ENCODE assay signal across 7 mouse cellular contexts in genomic region chr19:3083438-3083837, GRCm38 (mm10).
A peak's percentile ranks its signal among the peaks of the same experiment; 100 is the strongest.
DNase-seq lines count a peak whose midpoint lies in the region; ATAC-seq and TF ChIP-seq lines count a peak whose summit lies in the region.
"Not testable (repeated sequence)": the region's sequence is repeated elsewhere in the genome, so short reads cannot be mapped to it uniquely, and the experiment has no call there.

No protein-coding gene starts in this region.

- not testable (repeated sequence) for TF ChIP-seq CTCF in gastrocnemius, adult 2 months (IDR thresholded peaks at IDR 0.05); liver, postnatal 0 days (IDR thresholded peaks at IDR 0.05; ENCODE audit: low read depth); thymus, adult 2 months (IDR thresholded peaks at IDR 0.05; ENCODE audit: borderline replicate concordance, control insufficient read depth, extremely low read depth, insufficient read depth, low read length, poor library complexity)

- not testable (repeated sequence) for H3K9me3 ChIP-seq in heart, embryonic 16.5 days (replicated peaks; ENCODE audit: control insufficient read depth, low read length); kidney, embryonic 16.5 days (ENCODE audit: low read length); liver, postnatal 0 days (ENCODE audit: low read length)

- not testable (repeated sequence) for H3K4me1 ChIP-seq in heart, embryonic 16.5 days (ENCODE audit: control insufficient read depth, insufficient read depth, low read length); kidney, embryonic 16.5 days (ENCODE audit: insufficient read depth, low read length); liver, postnatal 0 days (ENCODE audit: insufficient read depth); thymus, adult 2 months (replicated peaks; ENCODE audit: control insufficient read depth, insufficient read depth, low read length)

- not testable (repeated sequence) for TF ChIP-seq EP300 in liver, postnatal 0 days (IDR thresholded peaks at IDR 0.05; ENCODE audit: low read depth)

- intact Hi-C loops in gastrocnemius, adult 2 months (cut with DNase I), result not testable (repeated sequence)

- not testable (repeated sequence) for H3K36me3 ChIP-seq in heart, embryonic 16.5 days (ENCODE audit: control insufficient read depth, insufficient read depth); kidney, embryonic 16.5 days (ENCODE audit: insufficient read depth, low read length); liver, postnatal 0 days (replicated peaks; ENCODE audit: insufficient read depth, low read length); thymus, adult 2 months (ENCODE audit: control insufficient read depth, insufficient read depth, low read length)

- peak overlapping the region; percentile 68 for H3K27ac ChIP-seq in gastrocnemius, adult 2 months
- H3K27ac ChIP-seq in heart, embryonic 16.5 days (ENCODE audit: low read length); kidney, embryonic 16.5 days (ENCODE audit: low read length): not testable (repeated sequence)
- peak overlapping the region; percentile 55 for H3K27ac ChIP-seq in liver, postnatal 0 days (ENCODE audit: low read depth)
- H3K27ac ChIP-seq in thymus, adult 2 months (ENCODE audit: control insufficient read depth, insufficient read depth, low read length), result peak overlapping the region; percentile 39; the same call in 1 of the 2 replicates

- H3K4me2 ChIP-seq in heart, embryonic 16.5 days (ENCODE audit: low read depth, low read length), result peak overlapping the region; percentile 44
- H3K4me2 ChIP-seq in kidney, embryonic 16.5 days (replicated peaks; ENCODE audit: low read depth, low read length), result 0 out of 2 replicates have a peak overlapping the region, but pooled peaks have one; percentile 12
- H3K4me2 ChIP-seq in liver, postnatal 0 days (ENCODE audit: low read depth, low read length), result not testable (repeated sequence)

- H3K9ac ChIP-seq in heart, embryonic 16.5 days (ENCODE audit: low read length); kidney, embryonic 16.5 days (replicated peaks; ENCODE audit: low read length); liver, postnatal 0 days (replicated peaks): not testable (repeated sequence)

- peak; percentile 49 for DNase-seq in adrenal gland, adult 2 months
- peak; percentile 15 for DNase-seq in gastrocnemius, adult 2 months
- DNase-seq in liver, postnatal 0 days, result not testable (repeated sequence)
- DNase-seq in naive thymus-derived CD4-positive, alpha-beta T cell, adult 2 months (ENCODE audit: low read depth), result peak; percentile 41
- DNase-seq in thymus, adult 2 months, result peak; percentile 21

- H3K27me3 ChIP-seq in heart, embryonic 16.5 days (ENCODE audit: control insufficient read depth, insufficient read depth, low read length); kidney, embryonic 16.5 days (ENCODE audit: insufficient read depth, low read length); liver, postnatal 0 days (ENCODE audit: insufficient read depth, low read length); thymus, adult 2 months (ENCODE audit: control insufficient read depth, insufficient read depth, low read length): not testable (repeated sequence)

- ATAC-seq in heart, embryonic 16.5 days (replicated peaks; ENCODE audit: extremely low read depth, insufficient read depth, low FRiP score); kidney, embryonic 16.5 days (ENCODE audit: low FRiP score, low TSS enrichment); liver, postnatal 0 days: not testable (repeated sequence)

- 63% methylated on average over 27 of the region's 27 CpGs for WGBS in heart, embryonic 16.5 days
- 61% methylated on average over 24 of the region's 27 CpGs for WGBS in kidney, embryonic 16.5 days
- 69% methylated on average over 26 of the region's 27 CpGs for WGBS in liver, postnatal 0 days (ENCODE audit: insufficient replicate concordance)
- WGBS in thymus, adult 2 months, result 61% methylated on average over 27 of the region's 27 CpGs

- not testable (repeated sequence) for TF ChIP-seq POLR2A in thymus, adult 2 months (IDR thresholded peaks at IDR 0.05; ENCODE audit: control insufficient read depth, extremely low read depth, insufficient read depth, low read length, poor library complexity)

- H3K4me3 ChIP-seq in gastrocnemius, adult 2 months, result peak overlapping the region; percentile 70
- H3K4me3 ChIP-seq in heart, embryonic 16.5 days (ENCODE audit: low read length), result peak overlapping the region; percentile 43
- peak overlapping the region; percentile 26 for H3K4me3 ChIP-seq in kidney, embryonic 16.5 days (ENCODE audit: low read length)
- peak overlapping the region; percentile 13; the same call in 1 of the 2 replicates for H3K4me3 ChIP-seq in liver, postnatal 0 days (ENCODE audit: low read depth, low read length)
- H3K4me3 ChIP-seq in thymus, adult 2 months (ENCODE audit: control insufficient read depth, insufficient read depth, low read length), result peak overlapping the region; percentile 54

Comparison
In these comparisons a context has a peak if more than half of its experiments do, and no peak if none do; other contexts are left out.
1. H3K4me3 ChIP-seq: peak in every context shown above with its lines; median percentile 70 in gastrocnemius, adult 2 months; 54 in thymus, adult 2 months; 43 in heart, embryonic 16.5 days; 26 in kidney, embryonic 16.5 days; 13 in liver, postnatal 0 days.